Mouse (Mus musculus) right cerebral cortex, postnatal 36 days (tissue): ENCODE results near the gene Vopp1.

Experiments
- DNase-seq, 2 experiments: peaks; one replicate each; pipeline ENCODE4 v3.0.0; 2022; ENCODE audit warnings: low spot score in 2 of 2, mixed read lengths in 1 of 2

The Vopp1 gene

GRCm38 (mm10) chr6:57702743-57703499 lies 122.0 kb downstream of the Vopp1 start:
- DNase-seq: peak; percentile 93 to 94

DNA sequence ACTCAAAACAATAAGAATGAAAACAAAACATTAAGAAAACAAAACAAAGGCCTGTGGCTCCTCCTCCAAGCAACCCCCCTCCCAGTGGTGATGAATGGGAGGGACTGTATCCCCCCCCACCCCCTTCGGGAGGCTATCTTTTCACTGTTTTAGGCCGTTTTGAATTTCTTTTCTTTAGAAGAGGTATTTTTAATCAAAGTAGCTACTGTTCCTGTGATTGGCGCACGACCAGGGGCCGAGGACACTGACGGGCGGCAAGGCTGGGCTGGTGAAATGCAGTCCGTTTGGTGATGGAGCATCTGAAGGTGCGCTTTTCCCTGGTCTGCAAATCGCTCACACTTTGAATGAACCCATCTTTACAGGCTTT lies 122.6 kb downstream of the Vopp1 start, which contains the start of gene Lancl2:
TSS of gene Lancl2 (plus strand) at position 165 of the 367 bp plus-strand sequence.
- peak; percentile 29 to 50 for DNase-seq

DNA sequence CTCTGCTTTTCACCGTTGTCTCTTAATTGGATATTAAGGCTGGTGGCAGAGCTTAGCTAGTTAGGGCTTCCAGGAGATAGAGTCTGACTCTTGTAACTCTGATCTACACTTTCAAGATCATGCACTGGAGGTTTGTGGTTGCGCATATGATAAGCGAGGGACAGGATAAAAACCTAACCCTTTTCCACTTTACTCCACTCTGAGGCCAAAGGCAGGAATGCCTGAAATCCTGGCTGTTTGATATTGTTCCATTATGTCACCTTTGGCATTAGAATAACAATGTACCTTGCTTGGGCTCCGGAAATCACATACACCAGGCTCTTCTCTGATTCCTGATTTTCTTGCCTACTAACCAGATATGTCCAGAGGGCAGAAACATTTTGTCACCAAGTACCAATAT lies 123.3 kb downstream of the Vopp1 start:
- no peak for DNase-seq

DNA sequence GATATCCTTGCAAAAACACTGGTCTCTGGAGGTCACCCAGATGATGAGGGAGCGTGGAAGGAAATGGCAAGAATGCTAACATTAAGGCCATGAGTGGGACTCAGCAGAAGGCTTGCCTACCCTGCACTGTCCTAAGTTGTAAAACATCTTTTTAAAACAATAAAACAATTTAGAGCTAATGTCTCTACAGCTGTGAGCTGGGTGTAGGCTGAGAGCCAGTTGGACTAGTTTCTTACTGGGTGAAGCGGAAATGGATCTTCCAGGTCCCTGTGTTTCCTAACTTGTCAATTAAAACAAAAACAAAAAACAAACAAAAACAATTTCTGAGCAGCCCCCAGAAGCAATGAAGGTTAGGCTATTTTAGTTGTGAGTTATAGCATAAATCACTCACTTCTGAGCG lies 131.8 kb downstream of the Vopp1 start:
- DNase-seq: no peak

- DNase-seq: peak; percentile 80 to 81
Measured at GRCm38 (mm10) chr6:57691467-57692261, 133.3 kb downstream of the Vopp1 start, which contains the start of gene Pyurf. Gene Pyurf (minus strand): TSS chr6:57692078.

DNA sequence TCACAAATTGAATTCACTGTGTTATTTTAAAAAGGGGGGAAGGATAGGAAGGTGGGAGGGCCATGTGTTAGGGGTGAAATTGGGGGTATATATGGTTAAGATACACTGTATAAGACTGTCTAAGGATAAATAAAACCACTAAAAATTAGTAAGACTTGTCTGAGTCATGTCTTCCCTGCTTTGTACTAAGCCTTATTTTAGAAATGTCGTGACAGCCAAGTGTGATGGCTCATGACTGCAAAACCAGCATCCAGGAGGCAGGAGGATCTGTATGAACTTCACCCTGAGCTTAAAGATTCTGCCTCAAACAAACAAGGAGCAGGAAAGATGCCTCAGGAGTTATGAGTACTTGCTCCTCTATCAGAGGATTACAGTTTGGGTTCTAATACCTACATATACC lies 140.8 kb downstream of the Vopp1 start:
- DNase-seq: no peak
